Mouse (Mus musculus) forebrain, embryonic 11.5 days (tissue): ENCODE measurements around the gene Iqschfp. TPM values are rescaled to one million over a fixed set of nuclear protein-coding genes. Genes with fewer than 3 reads are reported as not detected.

Experiments used
- ATAC-seq: fragments of 200-750 bp; cut with Nextera tagmentation; replicated peaks from 2 replicates; pipeline ENCODE4 v1.8.0; 2017; ENCODE audit warnings: moderate TSS enrichment; ENCODE audit not compliant: low FRiP score
- DNase-seq: peaks from one replicate; pipeline ENCODE4 v3.0.0-alpha.2; 2017; ENCODE audit warnings: low spot score
- H3K27ac ChIP-seq: fragments of 300-500 bp; sonication (generic); 2 replicates; pipeline ENCODE4 v1.5.1; 2014; ENCODE audit warnings: low read depth, low read length
- H3K27me3 ChIP-seq: fragments of 300-500 bp; sonication (generic); 2 replicates; pipeline ENCODE4 v1.6.1; 2014; ENCODE audit warnings: mild to moderate bottlenecking, low read length, mixed read lengths; ENCODE audit not compliant: control insufficient read depth, insufficient read depth
- H3K36me3 ChIP-seq: fragments of 300-500 bp; sonication (generic); 2 replicates; pipeline ENCODE4 v1.6.1; 2014; ENCODE audit warnings: mild to moderate bottlenecking, low read length, moderate library complexity, mixed read lengths; ENCODE audit not compliant: control insufficient read depth, insufficient read depth
- H3K4me1 ChIP-seq: fragments of 300-500 bp; sonication (generic); replicated peaks from 2 replicates; pipeline ENCODE4 v1.6.1; 2014; ENCODE audit warnings: low read length, mixed read lengths; ENCODE audit not compliant: control insufficient read depth, insufficient read depth
- H3K4me2 ChIP-seq: fragments of 300-500 bp; sonication (generic); 2 replicates; pipeline ENCODE4 v1.6.1; 2014; ENCODE audit warnings: low read depth, mild to moderate bottlenecking, low read length, moderate library complexity, mixed read lengths; ENCODE audit not compliant: severe bottlenecking
- H3K4me3 ChIP-seq: fragments of 300-500 bp; sonication (generic); 2 replicates; pipeline ENCODE4 v1.5.1; 2014; ENCODE audit warnings: low read depth, low read length
- H3K9ac ChIP-seq: fragments of 300-500 bp; sonication (generic); 2 replicates; pipeline ENCODE4 v1.6.1; 2014; ENCODE audit warnings: low read length
- H3K9me3 ChIP-seq: fragments of 300-500 bp; sonication (generic); 2 replicates; pipeline ENCODE4 v1.6.1; 2016; ENCODE audit warnings: low read length, mixed read lengths; ENCODE audit not compliant: control insufficient read depth
- WGBS: fragments of 180-500 bp; shearing (Covaris S2); extraction: QIAGEN DNeasy Blood & Tissue Kit; methylation state at CpG from one replicate; pipeline ENCODE4 v1.1.7; 2014; 5-methylcytosine and 5-hydroxymethylcytosine counted together
- polyA plus RNA-seq: library from polyadenylated mRNA; unstranded; fragments of >200 nt; fragmentation: Nextera tagmentation; extraction: Ambion mirVana; gene quantifications from 2 replicates; pipeline ENCODE4 v1.2.1, GENCODE M21; 2014

The Iqschfp gene
- polyA plus RNA-seq, 1 experiment from 2014 or later: 1.3 TPM

- Histone ChIP-seq H3K4me2 (no peak overlapping the region), H3K9ac (no peak overlapping the region), H3K4me3 (no peak overlapping the region), H3K4me1 (peaks cover 2% of the 10 kb centered on the region; the same call in 1 of the 2 replicates), H3K9me3 (no peaks in the 10 kb centered on the region), H3K27me3 (peaks cover 3% of the 10 kb centered on the region; the same call in 1 of the 2 replicates), H3K27ac (no peak overlapping the region), H3K36me3 (no peaks in the 10 kb centered on the region)
- no peak for DNase-seq
- 88% methylated on average over 6 of the region's 6 CpGs for WGBS
- no peak for ATAC-seq
Measured at GRCm38 (mm10) chr3:67961934-67962639, 70.1 kb downstream of the Iqschfp start.

GRCm38 (mm10) chr3:67974340-67974998, 82.4 kb downstream of the Iqschfp start:
- H3K4me3 ChIP-seq: no peak overlapping the region
- DNase-seq (no peak), ATAC-seq (no peak)
- 96% methylated on average over 2 of the region's 2 CpGs for WGBS
- no peaks in the 10 kb centered on the region for H3K36me3 ChIP-seq
- no peaks in the 10 kb centered on the region for H3K4me1 ChIP-seq
- H3K9me3 ChIP-seq: no peaks in the 10 kb centered on the region
- no peak overlapping the region for H3K27ac ChIP-seq
- H3K27me3 ChIP-seq: no peaks in the 10 kb centered on the region
- no peak overlapping the region for H3K9ac ChIP-seq
- no peak overlapping the region for H3K4me2 ChIP-seq

GRCm38 (mm10) chr3:67980006-67980405, 88.0 kb downstream of the Iqschfp start:
- WGBS: 82% methylated on average over 1 of the region's 1 CpGs

GRCm38 (mm10) chr3:67983329-67983728, 91.3 kb downstream of the Iqschfp start:
- DNase-seq (no peak), ATAC-seq (no peak)
- Histone ChIP-seq H3K9me3 (no peaks in the 10 kb centered on the region), H3K27ac (no peak overlapping the region), H3K36me3 (no peaks in the 10 kb centered on the region), H3K4me1 (no peaks in the 10 kb centered on the region), H3K27me3 (no peaks in the 10 kb centered on the region), H3K9ac (no peak overlapping the region), H3K4me3 (no peak overlapping the region), H3K4me2 (no peak overlapping the region)
- WGBS: 60% methylated on average over 12 of the region's 12 CpGs

More at GRCm38 (mm10) chr3:67980006-67980405, 88.0 kb downstream of the Iqschfp start:
- Histone ChIP-seq H3K4me1 (no peaks in the 10 kb centered on the region), H3K9ac (no peak overlapping the region), H3K36me3 (no peaks in the 10 kb centered on the region), H3K4me3 (no peak overlapping the region), H3K27me3 (no peaks in the 10 kb centered on the region), H3K27ac (no peak overlapping the region), H3K9me3 (no peaks in the 10 kb centered on the region), H3K4me2 (no peak overlapping the region)
- DNase-seq (no peak), ATAC-seq (no peak)

GRCm38 (mm10) chr3:68002415-68002814, 110.4 kb downstream of the Iqschfp start:
- DNase-seq: no peak
- Histone ChIP-seq H3K27ac (no peak overlapping the region), H3K4me3 (no peak overlapping the region), H3K4me2 (no peak overlapping the region), H3K4me1 (no peaks in the 10 kb centered on the region), H3K27me3 (no peaks in the 10 kb centered on the region), H3K36me3 (no peaks in the 10 kb centered on the region), H3K9me3 (no peaks in the 10 kb centered on the region), H3K9ac (no peak overlapping the region)
- ATAC-seq: no peak
- 74% methylated on average over 4 of the region's 4 CpGs for WGBS

- H3K27me3 ChIP-seq: no peaks in the 10 kb centered on the region
Measured at GRCm38 (mm10) chr3:68012342-68012741, 120.3 kb downstream of the Iqschfp start.

GRCm38 (mm10) chr3:68015786-68016185, 123.8 kb downstream of the Iqschfp start:
- no peak; the same call in 1 of the 2 replicates for ATAC-seq

More at GRCm38 (mm10) chr3:68012342-68012741, 120.3 kb downstream of the Iqschfp start:
- H3K9me3 ChIP-seq: no peaks in the 10 kb centered on the region
- no peaks in the 10 kb centered on the region for H3K4me1 ChIP-seq
- DNase-seq (no peak), ATAC-seq (no peak)
- H3K4me2 ChIP-seq: no peak overlapping the region
- no peak overlapping the region for H3K4me3 ChIP-seq
- H3K27ac ChIP-seq: no peak overlapping the region
- H3K9ac ChIP-seq: no peak overlapping the region
- H3K36me3 ChIP-seq: no peaks in the 10 kb centered on the region

GRCm38 (mm10) chr3:68019401-68019800, 127.4 kb downstream of the Iqschfp start:
- no peak overlapping the region for H3K4me3 ChIP-seq
- no peak overlapping the region for H3K9ac ChIP-seq
- no peaks in the 10 kb centered on the region for H3K4me1 ChIP-seq
- 35% methylated on average over 4 of the region's 4 CpGs for WGBS
- no peak overlapping the region for H3K4me2 ChIP-seq
- no peak for DNase-seq
- H3K9me3 ChIP-seq: no peaks in the 10 kb centered on the region
- no peaks in the 10 kb centered on the region for H3K27me3 ChIP-seq
- no peak overlapping the region for H3K27ac ChIP-seq
- no peak for ATAC-seq
- no peaks in the 10 kb centered on the region for H3K36me3 ChIP-seq

More at GRCm38 (mm10) chr3:68015786-68016185, 123.8 kb downstream of the Iqschfp start:
- WGBS: 25% methylated on average over 1 of the region's 1 CpGs
- Histone ChIP-seq H3K4me2 (no peak overlapping the region), H3K9ac (no peak overlapping the region), H3K36me3 (no peaks in the 10 kb centered on the region), H3K4me3 (no peak overlapping the region), H3K9me3 (no peaks in the 10 kb centered on the region), H3K27me3 (no peaks in the 10 kb centered on the region), H3K4me1 (no peaks in the 10 kb centered on the region), H3K27ac (no peak overlapping the region)
- no peak for DNase-seq
